Mouse (Mus musculus) gastrocnemius, postnatal 36 days (tissue): ENCODE measurements around the gene Fbxw8. TPM values are rescaled to one million over a fixed set of nuclear protein-coding genes. Genes with fewer than 3 reads are reported as not detected.

Experiments
- DNase-seq, 2 experiments: peaks; one replicate each; pipeline ENCODE4 v3.0.0; 2022
- intact Hi-C: fragments of 180-260 bp; cut with DNase I; formaldehyde crosslinking; loops from one replicate; pipeline ENCODE4 v1.15.1; 2025
- total RNA-seq, 2 experiments: library from RNA; stranded (reverse); gene quantifications; 2 replicates each; pipeline ENCODE4 v1.2.3; 2021

Fbxw8 gene
- total RNA-seq, 2 experiments from 2014 or later: 17.8 to 19.1 TPM

DNA sequence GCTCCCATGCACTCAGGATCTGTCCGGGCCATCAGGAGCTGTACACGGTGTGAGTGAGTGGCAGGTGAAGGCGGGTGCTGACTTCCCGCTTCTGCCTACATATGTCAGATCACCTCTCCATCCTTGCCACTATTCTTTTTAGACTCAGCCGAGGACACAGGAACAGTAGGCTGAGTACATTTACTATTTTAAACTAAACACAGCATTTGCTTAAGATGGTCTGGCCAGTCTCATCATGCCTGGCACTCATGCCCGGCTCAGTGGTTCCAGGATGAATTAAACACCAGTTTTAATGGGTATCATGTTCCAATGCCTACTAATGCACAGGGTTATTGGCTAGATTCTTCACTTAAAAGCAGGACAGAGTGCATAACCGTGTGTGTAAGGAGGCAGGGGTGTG lies 42.2 kb downstream of the Fbxw8 start:
- intact Hi-C loops: no loop called here
- DNase-seq: no peak

DNA sequence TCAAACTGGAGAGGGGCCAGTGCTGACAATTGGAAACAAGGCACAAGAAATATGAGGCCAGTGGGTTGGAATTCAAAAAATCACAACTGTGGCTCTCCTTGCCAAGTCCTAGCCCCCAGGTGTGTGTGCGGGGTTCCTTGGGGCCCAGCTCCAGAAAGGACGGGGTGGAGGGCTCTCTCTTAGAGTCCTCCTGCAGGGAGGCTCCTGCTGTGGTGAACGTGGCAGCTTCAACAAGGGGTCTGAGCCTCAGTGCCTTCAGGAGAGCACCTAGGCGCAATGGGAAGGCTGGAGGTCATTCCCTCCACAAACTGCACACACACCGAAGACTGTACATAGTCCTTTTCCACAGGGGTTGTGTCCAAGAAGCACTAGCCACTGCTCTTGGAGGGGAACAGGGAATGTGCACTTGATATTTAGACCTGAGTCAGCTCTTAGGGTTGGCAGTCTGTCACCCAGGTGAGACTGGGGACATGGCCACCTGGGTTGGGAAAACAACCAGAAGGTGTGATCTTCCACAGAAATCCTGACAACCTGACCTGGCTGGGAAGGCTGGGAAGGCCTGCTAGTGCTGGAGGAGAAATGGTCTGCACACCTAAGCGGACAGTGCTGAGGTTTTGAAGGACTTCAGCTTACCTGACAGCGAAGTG lies 46.3 kb downstream of the Fbxw8 start:
- DNase-seq: no peak
- intact Hi-C loops: no loop called here

DNA sequence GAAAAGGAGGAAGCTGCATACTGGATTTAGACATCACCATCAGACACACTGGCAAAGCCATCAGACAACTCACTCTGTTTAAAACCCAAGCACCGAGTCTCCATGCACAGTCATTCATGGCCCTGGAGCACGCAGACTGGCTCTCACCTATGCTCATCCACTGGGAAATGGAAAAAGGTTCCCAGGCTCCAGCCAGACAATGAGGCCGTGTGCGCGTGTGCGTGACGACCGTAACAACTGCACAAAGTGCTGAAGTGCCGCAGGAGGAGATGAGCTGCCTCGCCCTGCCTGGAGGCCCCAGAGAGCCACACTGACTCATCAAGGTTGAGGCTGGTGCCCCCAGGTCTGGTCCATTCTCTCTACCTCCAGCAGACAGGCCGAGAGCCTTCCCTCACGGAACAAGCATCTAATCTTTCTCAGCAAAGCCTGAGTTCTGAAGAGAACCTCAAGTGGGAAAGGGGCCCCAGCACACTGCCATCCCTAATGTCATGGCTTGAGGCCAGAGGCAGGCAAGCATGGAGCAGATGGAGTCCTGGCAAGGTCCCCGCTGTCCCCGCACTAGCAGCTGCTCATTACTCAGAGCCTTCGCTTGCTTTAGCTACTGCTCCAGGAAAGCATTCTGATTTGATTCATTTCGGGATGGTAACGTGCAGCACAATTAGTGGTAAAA lies 47.0 kb downstream of the Fbxw8 start:
- DNase-seq: no peak
- intact Hi-C loops: no loop called here

DNA sequence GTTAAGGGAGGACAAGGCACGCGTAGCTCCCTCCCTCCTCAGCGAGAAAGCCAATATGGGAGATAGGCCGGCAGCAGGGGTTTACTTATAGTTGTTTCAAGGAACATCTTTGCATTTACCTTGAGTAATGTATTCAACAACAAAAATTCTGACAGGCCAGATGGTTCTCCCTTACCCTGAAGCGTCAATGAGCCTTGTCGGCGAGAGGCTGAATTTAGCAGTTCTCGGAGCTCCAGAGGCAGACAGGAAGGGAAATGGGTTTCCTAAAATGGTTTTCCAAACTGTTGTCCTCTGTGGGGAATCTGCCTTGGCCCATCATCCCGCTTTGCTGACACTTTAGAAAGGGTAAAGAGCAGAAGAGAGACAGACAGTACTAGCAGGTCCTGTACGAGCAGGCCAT lies 48.6 kb downstream of the Fbxw8 start:
- no peak for DNase-seq

DNA sequence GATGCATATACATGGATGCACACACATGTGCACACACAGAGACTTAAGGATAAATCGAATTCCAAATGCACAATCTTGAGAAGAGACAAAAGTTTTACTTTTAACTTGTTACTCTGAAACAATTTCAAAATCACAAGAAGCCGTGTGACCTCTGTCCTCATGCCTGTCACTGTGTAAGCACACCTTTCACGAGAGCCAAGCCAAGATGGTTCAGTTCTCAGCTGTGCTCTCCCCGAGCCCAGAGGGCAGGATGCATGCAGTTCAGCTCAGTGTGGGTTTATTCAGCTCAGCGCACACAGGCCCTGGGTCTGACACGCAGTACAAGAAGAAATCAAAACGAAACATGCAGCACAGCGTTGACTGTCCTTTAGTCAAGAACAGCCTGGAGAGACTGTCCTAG lies 49.7 kb downstream of the Fbxw8 start:
- DNase-seq: no peak
- intact Hi-C loops: no loop called here

More for the DNA sequence above, 48.6 kb downstream of the Fbxw8 start:
- intact Hi-C loops: no loop called here

DNA sequence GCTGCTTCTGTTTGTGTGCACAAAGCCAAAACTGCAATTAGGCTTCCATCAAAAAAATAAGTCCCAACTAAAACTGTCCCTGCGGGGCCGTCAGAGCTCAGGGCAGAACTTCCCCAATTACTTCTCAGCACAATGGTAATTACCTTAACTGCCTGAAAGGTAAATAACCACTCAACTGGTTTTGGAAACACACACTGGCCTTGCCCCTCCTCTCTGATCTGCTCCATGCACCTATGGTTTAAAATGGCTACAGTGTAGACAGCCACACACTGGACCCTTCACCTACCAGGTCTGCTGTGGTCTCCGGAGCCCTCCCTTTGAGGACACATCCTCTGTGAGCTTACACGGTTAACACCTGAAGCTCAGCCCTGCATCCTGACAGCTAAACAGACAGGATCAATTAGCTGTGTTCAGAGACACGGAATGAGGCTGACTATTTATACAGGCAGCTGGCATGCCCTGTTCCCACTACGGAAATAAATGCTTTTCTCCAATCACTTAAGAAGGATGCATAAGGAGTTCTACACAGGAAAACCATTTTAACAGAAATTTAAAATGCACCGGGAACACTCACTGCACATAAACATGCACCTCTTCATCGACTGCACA lies 55.3 kb downstream of the Fbxw8 start:
- intact Hi-C loops: no loop called here
- DNase-seq: no peak

DNA sequence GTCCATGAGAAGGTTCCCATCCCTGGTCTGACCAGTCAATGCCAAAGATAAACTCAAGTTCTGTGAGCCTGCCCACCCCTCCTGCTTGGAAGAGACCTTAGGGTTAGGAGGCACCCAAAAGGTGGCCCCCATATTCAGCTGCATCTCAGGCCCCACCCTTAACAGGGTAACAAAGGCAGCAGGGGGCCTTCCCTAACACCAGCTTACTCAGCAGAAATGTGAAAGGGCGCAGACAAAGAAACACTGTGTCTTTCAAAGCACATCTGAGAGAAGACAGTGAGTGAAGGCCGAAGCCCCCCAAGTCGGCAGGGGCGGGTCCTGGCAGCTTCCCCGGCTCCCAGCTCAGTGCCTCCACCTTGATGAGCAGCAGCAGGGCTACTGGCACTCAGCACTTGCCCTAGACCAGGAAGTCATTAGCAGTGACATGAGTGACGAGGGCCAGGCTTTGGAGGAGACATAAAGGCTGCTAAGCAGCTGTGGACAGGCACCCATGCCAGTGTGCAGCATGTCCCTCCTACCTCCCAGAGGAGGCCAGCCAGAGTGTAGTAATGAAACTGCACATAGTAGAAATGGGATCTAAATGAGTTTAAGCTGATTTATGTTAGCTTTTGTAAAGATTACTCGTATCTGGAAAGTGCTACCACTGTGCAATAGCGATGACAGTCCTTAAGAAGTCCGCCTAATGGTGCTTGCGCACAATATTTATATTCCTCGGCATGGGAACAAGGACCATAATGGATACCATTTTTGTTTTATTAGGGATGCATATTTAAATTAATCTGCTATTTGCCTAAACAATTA lies 56.0 kb downstream of the Fbxw8 start:
- intact Hi-C loops: no loop called here
- DNase-seq: no peak

DNA sequence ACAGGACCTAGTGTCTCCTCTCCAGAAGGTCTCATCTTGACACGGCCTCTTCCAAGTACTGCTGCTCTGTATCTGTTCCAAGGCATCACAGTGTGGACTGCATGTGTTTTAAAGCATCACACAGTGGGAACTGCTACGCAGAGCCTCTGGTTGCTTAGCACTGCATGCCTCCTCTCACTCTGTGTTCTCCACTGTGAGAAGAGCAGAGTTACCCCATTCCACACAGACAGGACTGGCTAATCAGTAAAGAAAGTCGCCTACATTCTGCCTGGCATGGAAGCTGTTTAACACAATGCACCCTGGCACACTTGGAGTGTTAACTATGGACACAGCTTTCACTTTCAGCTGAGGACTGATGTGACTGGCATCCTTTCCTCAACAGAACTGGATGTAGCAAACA lies 58.9 kb downstream of the Fbxw8 start:
- no peak for DNase-seq
- intact Hi-C loops: no loop called here

DNA sequence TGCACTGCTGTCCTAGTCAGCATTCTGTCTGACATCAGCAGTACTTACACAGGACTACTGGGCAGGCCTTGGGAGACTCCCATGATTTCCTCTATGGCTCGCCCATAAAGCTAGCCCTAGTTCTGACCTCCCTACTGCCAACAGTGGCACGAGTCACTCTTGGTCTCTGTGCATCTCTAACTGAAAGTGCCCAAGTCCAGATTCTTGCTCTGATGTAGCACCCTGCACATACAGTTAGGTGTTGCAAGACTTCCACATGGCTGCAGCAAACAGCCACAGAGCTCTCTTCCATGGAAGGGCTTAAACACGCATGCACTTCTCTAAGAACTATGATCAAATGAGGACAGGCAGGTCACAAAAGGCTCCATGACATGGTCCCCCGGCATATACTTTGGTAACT lies 59.4 kb downstream of the Fbxw8 start:
- intact Hi-C loops: no loop called here
- no peak for DNase-seq

DNA sequence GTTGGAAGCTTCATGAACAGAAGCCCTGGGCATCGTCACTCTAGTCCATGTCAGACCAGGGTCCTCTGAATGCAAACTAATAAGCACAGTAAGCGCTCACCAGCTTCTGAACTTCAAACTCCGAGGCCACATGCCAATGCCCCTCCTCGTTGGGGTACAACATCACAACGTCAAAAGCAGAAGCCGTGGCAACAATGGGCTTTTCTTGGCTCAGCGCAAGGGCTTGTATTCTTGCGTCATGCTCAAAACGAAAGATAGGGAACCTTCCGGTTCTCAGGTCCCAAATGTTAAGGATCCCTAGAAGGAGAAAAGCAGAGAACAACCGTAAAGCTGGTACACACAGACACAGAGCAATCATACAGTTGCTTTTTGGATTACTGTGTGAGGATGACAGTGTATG lies 59.8 kb downstream of the Fbxw8 start:
- no peak for DNase-seq
- intact Hi-C loops: no loop called here

DNA sequence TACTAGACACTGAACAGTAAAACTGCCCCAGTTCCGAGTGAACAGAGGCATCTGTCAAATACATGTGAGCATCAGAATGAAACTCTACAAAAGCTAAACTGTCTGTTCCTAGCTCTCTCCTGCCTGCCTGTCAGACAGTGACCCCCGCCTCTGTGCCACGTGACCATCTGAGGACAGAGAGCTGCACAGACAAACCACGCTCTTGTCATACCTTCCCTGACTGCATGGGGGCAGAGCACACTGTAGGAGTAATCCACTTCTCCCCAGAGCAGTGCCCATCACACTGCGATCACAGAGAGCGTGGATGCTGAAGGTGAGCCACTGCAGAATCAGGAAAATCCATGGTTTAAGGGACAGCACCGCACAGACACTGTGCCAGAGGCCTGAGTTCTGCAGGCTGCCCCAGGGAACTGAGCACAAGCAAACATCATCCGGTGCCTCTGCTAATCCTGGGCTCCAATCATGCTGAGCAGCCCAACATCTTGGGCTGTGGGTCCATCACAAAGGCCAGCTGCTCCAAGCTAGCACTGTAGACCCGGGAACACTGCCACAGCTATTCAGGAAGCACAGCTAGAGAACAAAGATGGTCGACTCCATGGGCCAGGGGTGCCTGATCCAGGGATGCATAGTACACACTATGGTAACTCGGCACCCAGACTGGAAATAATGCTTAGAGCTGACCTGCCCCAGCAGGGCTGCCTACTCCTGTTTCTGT lies 61.8 kb downstream of the Fbxw8 start:
- intact Hi-C loops: loop anchor here (5.0 kb wide), 1 partner anchor 59 kb away; no protein-coding TSS in a partner anchor
- DNase-seq: no peak

DNA sequence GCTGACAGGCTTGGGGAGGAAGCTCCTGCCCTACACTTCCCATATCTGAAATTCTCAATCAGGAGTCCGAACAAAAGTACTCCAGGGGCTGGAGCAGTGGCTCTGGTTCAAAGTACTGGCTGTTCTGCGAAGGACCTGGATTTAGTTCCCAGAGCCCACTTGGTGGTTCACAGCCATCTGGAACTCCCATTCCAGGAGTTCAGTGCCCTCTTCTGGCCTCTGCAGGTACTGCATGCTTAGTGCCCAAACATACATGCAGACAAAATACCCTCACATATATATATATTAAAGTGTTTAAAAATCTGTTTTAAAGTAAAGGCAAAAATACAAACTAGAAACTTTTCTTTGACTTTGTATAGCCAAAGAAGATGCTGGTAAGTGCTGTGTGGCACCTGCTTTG lies 64.4 kb downstream of the Fbxw8 start:
- intact Hi-C loops: loop anchor here (5.0 kb wide), 1 partner anchor 61 kb away; no protein-coding TSS in a partner anchor
- no peak for DNase-seq

DNA sequence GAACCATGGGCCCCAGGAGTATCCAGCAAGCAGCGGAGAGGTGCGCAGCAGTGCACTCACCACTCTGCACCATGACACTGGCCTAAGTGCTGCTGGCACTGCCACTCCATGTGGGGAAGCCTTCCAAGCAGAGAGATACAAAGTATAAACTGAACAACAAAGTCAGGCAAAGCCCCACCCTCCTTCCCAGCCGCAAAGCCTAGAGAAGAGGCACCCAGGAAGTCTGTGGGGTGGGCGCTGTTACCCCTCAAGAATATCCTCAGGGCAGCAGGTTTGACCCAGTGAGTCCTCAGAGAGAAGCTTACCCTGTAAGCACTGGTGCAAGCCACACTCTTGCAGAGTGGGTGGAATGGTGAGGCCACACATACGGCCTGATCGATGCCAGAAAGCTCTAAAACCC lies 65.2 kb downstream of the Fbxw8 start:
- DNase-seq: no peak
- intact Hi-C loops: loop anchor here (5.0 kb wide), 1 partner anchor 62 kb away; no protein-coding TSS in a partner anchor

DNA sequence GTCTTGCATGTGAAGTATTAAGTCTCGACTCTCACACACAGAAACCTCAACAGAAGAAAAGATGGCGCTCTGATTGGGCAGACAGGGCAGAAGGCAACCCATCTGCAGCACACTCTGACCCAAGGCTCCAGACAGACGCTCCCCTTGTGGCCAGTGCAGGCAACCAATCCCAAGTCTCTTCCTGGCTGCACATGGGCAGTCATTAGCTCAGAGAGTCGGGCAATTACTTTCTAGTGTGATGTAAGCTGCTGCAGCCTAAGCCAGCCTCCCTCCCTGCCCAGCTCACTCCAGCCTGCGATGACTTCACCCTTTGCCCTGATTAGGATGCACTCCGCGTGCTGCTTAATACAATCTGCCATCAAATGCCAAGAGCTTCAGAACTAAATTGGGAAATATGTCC lies 66.2 kb downstream of the Fbxw8 start:
- intact Hi-C loops: no loop called here
- no peak for DNase-seq

DNA sequence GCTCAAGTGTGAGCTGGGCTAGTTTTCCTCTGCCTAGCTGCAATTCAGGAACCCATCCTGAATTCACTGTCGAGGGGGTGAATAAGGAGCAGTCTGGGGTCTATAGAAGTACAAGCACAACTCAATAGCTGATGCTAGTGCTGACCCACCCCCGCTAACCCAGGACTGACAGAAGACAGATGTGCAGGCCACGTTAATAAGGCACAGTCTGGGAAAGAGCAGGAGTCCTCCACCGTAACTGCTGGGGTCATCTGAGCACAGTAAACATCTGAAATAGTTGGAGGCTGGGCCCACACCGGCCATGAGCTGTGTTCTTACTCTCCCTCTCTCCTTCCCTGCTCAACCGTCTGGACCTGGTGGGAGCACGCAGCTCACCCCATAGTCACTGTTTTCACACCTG lies 68.3 kb downstream of the Fbxw8 start:
- intact Hi-C loops: no loop called here
- DNase-seq: no peak

DNA sequence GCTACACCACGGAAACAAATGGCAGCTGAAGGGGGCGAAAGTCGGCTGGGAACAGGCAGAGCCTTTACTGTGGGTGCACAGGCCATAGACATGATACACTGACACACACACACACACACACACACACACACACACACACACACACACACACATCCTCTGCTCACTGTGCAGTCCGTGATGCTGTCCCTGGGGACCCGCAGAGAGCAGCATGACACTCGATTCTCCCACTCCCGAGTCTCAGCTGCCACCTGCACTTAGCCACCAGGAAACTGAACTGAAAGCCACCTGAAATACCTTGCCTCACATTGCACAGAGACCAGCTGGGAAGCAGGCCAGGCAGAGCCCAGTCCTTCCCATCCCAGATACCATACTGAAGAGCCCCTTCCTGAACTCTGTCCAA lies 70.0 kb downstream of the Fbxw8 start:
- intact Hi-C loops: no loop called here
- DNase-seq: no peak

DNA sequence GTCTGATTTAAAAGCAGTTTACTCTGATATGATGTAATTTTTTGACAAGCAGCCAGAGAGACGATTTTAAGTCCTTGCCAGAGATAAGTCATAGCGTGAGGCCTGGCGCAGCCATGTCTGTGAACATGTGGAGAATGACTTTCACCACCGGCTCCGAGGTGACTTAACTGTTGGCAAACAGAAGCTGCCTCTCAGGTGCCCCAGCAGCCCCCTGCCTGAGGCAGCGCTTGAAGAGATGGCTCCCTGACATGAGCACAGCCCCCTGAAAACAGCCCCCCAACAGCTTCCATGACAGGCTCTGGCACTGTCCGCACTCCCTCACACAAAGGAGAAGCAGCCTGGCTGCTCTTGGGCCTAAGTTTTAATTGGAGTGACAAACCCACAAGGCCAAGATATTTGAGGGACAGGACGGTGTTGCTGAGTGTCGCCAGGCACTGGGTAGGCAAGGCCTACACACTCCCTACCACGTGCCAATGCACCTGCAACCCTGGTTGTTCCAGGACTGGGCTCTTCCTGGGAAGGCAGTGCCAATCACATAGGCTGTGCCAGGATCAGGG lies 71.0 kb downstream of the Fbxw8 start:
- intact Hi-C loops: no loop called here
- DNase-seq: no peak

DNA sequence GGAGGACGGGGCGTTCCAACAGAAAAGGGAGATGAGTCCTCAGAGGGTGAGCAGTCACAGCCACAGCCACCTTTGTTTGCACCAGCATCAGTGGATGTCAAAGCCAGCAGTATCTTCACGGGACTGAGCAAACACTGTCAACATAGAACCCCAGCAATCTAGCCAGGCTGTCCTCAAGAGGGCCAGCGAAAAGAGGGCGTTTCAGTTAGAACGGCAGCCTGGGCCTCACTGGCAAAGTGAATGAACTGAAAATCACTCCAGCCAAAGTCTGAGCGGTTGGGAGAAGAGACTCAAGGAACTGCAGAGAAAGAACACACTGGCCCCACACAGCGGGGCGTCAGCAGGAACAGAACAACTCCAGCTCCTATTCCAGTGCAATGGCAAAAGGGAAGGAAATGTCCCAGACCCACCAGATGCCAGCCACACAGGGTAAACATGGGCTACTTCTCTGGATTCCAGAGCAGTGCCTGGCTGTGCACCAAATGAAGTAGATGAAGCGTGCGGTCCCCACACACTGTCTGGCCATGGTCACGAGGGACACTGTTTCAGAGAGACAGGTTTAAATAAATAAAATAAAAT lies 72.1 kb downstream of the Fbxw8 start:
- DNase-seq: no peak
- intact Hi-C loops: no loop called here

DNA sequence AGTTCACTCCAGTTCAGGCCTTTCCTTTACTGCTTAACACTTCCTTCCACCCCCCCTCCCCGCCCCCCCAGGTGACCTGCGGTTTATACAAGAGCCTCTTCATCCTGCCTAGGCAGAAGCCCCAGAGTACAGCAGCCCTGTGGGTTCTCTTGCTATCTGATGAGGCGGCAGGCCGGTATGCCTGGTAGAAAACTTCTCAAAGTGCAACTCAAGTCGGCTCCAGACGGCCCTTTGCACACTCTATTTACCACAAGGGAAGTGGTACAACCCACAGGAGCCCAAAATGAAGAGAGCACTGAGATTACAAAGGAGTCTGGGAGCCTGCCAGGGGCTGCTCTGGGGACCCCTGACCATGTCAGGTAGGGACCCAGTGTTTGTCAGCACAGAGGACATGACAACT lies 73.3 kb downstream of the Fbxw8 start:
- intact Hi-C loops: no loop called here

DNA sequence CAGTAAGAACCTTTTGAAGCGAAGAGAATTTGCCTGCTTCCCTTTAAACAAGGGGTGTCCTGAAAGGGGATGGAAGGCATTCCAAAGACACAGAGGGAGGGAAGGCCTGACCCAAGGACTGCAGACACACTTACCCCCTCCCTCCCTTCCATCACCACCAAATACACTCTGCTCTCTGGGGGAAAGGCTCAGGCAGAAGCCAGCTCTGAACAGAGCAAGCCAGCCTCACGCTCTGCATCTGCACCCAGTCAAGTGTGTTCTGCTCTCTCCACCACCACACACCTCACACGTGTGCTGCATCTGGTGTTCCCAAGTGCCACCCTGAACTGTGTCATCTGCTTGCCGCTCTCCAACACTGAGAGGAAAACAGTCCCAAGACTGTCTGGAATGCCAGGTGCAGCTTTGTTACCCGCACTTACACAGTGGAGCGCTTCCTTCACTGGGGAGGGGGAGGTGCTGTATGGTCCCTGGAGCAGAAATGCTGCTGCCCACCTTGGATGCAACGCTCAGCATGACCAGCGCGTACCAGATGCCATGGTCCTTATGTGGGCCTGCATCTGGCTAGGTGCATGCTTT lies 73.8 kb downstream of the Fbxw8 start:
- intact Hi-C loops: no loop called here
- DNase-seq: no peak

More for the DNA sequence above, 73.3 kb downstream of the Fbxw8 start:
- DNase-seq: no peak
